Mouse (Mus musculus) embryonic fibroblast, embryonic 13.5 days (primary cell): Measurements from ENCODE around the gene Cntd1.

Experiments
- CTCF ChIP-seq: IDR thresholded peaks from 2 replicates; pipeline ENCODE4 v1.5.1; 2011; ENCODE audit warnings: mild to moderate bottlenecking, control low read depth, low read length, moderate library complexity, borderline replicate concordance; ENCODE audit not compliant: insufficient read depth
- POLR2A ChIP-seq: IDR thresholded peaks from 2 replicates; pipeline ENCODE4 v1.6.1; 2011; ENCODE audit warnings: low read depth, mild to moderate bottlenecking, control low read depth, low read length, moderate library complexity

GRCm38 (mm10) chr11:101259261-101259712 is 19.5 kb upstream of the Cntd1 start:
- no peak for TF ChIP-seq POLR2A
- no peak for TF ChIP-seq CTCF
